Mouse (Mus musculus) megakaryocyte, embryonic 14.5 days (primary cell): ENCODE measurements at regions not wholly inside any gene's neighbourhood (a gene's known extent, or its start where the extent isn't known, plus 50 kb on each side); places are given as distances from the start of the nearest gene placed in this dataset.

Experiments used
- FLI1 ChIP-seq: IDR thresholded peaks from 2 replicates; pipeline ENCODE4 v1.6.1; 2012; ENCODE audit warnings: low read length, inconsistent platforms, mixed read lengths
- GATA1 ChIP-seq: IDR thresholded peaks from 3 replicates; pipeline ENCODE4 v1.6.1; 2012; ENCODE audit warnings: mixed read lengths, low read length, inconsistent platforms, borderline replicate concordance

GRCm38 (mm10) chr3:103496683-103497082 is 78.3 kb upstream of the Syt6 start:
- TF ChIP-seq GATA1, result no peak
- no peak for TF ChIP-seq FLI1
